Mouse (Mus musculus): ENCODE results near the gene Ccnk.

Gene Ccnk

DNA sequence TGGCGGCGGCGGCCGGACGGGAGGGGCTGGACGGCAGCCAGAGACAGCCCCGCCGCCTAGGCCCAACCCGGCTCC lies 296 bp upstream of the Ccnk start, which contains the start of gene Setd3:
Gene Setd3, minus strand, starts transcription at position 69 of the 75 bp plus-strand sequence.
- in situ Hi-C loops (cut with MboI; ENCODE audit: unreplicated experiment in 2 of 2): loop anchor here (10.0 to 25.0 kb wide), 7 partner anchors 456 to 896 kb away; partner anchors contain the start of genes Begain (in 1 of the 2), Wars (in 1 of the 2) and Wdr25 (in 1 of the 2)

GRCm38 (mm10) chr12:108181716-108182115 lies 2.3 kb downstream of the Ccnk start:
- in situ Hi-C loops (cut with MboI; ENCODE audit: unreplicated experiment in 2 of 2): loop anchor here (10.0 to 25.0 kb wide), 5 partner anchors 456 to 881 kb away; partner anchors contain the start of genes Begain (in 1 of the 2), Wars (in 1 of the 2), Wdr25 (in 1 of the 2) and Yy1 (in 1 of the 2)

- in situ Hi-C loops (cut with MboI; ENCODE audit: unreplicated experiment in 2 of 2): loop anchor here (10.0 to 25.0 kb wide), 5 partner anchors 450 to 875 kb away; partner anchors contain the start of genes Begain (in 1 of the 2), Wars (in 1 of the 2), Wdr25 (in 1 of the 2) and Yy1 (in 1 of the 2)
Measured at GRCm38 (mm10) chr12:108187541-108188091, 8.2 kb downstream of the Ccnk start.

DNA sequence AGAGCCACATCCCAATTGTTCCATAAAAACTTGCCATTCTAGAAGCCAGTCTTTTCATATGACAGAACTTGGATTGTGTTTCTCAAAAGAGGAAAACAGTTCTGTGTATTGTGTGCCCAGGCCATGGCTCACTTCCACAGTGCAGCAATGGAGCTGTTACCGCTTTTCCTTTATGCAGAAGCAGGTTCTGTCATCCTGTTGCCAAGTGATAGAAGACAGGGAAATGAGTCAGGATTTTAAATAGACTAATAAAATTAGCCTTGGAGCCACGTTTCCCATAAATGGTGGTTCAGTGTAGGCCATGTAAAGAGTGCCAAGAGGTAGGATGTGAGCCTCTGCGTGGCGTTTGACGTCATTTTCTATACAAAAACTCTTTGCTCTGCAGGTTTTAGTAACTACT lies 14.5 kb downstream of the Ccnk start:
- in situ Hi-C loops (cut with MboI; ENCODE audit: unreplicated experiment in 2 of 2): loop anchor here (25.0 kb wide), 4 partner anchors 443 to 868 kb away; partner anchors contain the start of genes Begain (in 1 of the 2), Wars (in 1 of the 2) and Wdr25 (in 1 of the 2)

DNA sequence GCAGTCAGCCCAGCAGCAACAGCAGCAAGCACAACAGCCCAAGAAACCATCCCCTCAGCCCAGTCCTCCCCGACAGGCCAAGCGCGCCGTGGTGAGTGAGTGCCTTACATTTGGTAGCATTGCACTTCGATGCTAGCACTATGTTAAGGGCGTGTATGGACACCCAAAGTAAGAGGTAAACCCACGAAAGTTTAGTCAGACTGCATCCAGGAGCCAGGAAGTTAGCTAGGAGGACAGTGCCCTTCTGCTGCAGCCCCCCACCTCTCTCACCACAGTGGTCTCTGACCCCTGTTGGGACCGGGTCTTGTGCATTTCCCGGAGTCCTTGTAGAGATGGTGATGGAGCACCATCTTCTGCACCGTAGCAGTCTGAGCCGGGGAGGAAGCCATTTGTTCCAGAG lies 16.4 kb downstream of the Ccnk start:
- in situ Hi-C loops (cut with MboI; ENCODE audit: unreplicated experiment in 2 of 2): loop anchor here (25.0 kb wide), 4 partner anchors 442 to 867 kb away; partner anchors contain the start of genes Begain (in 1 of the 2), Wars (in 1 of the 2) and Wdr25 (in 1 of the 2)

GRCm38 (mm10) chr12:108198447-108198846 lies 19.1 kb downstream of the Ccnk start:
- in situ Hi-C loops (cut with MboI; ENCODE audit: unreplicated experiment in 2 of 2): loop anchor here (25.0 kb wide), 4 partner anchors 439 to 864 kb away; partner anchors contain the start of genes Begain (in 1 of the 2), Wars (in 1 of the 2) and Wdr25 (in 1 of the 2)

- in situ Hi-C loops (cut with MboI; ENCODE audit: unreplicated experiment in 2 of 2): loop anchor here (5.0 kb wide), 2 partner anchors 97 to 292 kb away; no protein-coding TSS in a partner anchor
Measured at GRCm38 (mm10) chr12:108200094-108200493, 20.7 kb downstream of the Ccnk start.

DNA sequence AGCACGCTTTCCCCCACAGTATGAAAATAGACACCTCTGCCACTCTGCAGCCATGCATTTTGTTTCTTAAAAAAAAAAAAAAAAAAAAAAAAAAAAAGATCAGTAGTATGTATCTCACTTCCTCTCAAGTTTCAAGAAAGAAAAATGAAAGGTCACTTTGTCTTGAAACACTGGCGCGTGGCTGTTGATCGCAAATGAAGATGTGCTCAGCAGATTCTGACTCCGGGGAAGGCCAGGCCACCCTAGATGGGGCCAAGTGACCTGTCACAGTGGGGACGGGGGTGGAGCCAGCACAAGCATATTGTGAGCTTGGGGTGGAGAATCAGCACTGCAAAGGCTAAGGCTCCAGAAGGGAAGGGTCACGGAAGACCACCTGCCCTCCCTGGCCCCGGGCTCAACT lies 24.5 kb downstream of the Ccnk start:
- in situ Hi-C loops (cut with MboI; ENCODE audit: unreplicated experiment in 2 of 2): loop anchor here (5.0 kb wide), 2 partner anchors 93 to 288 kb away; no protein-coding TSS in a partner anchor

DNA sequence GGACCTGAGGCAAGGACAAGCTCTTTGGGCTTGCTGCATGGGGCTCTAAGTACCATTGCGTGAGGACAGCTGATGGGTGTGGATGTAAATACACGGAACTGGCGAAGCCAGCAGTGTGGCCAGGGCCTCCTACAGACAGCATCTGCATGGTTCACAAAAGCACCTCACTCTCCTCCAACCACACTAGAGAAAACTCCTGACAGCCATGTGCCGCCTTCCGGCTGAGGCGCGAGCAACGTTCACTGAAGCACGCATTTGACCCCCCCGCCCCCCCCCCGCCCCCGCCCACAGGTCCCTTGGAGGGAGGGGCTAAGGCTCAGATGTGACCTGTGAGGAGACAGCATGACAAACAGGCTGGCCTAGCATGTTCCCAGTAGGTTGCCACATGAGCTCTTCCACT lies 25.6 kb downstream of the Ccnk start:
- in situ Hi-C loops (cut with MboI; ENCODE audit: unreplicated experiment in 2 of 2): loop anchor here (5.0 kb wide), 4 partner anchors 87 to 292 kb away; no protein-coding TSS in a partner anchor

GRCm38 (mm10) chr12:108206641-108207040 lies 27.3 kb downstream of the Ccnk start:
- in situ Hi-C loops (cut with MboI; ENCODE audit: unreplicated experiment in 2 of 2): loop anchor here (5.0 kb wide), 2 partner anchors 86 to 291 kb away; no protein-coding TSS in a partner anchor

DNA sequence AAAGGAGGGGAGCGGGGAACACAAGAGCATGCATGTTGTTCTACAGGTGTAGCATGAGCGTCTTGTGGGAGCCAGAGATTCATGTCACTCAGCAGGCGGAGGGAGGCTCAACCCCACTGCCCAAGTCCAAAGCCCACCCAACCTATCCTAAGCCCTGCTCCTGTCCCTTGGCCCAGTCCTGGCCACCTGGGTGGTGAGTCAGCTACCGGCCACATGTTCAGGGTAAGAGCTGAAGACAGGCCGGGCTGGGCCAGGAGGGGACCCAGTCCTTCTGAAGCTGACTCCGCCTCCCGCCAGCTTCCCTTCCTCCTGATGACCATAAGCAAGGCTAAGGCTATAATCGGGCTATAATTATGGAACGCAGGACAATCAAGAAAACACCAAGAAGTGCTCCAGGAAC lies 28.8 kb downstream of the Ccnk start:
- in situ Hi-C loops (cut with MboI; ENCODE audit: unreplicated experiment in 2 of 2): loop anchor here (5.0 kb wide), 2 partner anchors 84 to 289 kb away; no protein-coding TSS in a partner anchor

DNA sequence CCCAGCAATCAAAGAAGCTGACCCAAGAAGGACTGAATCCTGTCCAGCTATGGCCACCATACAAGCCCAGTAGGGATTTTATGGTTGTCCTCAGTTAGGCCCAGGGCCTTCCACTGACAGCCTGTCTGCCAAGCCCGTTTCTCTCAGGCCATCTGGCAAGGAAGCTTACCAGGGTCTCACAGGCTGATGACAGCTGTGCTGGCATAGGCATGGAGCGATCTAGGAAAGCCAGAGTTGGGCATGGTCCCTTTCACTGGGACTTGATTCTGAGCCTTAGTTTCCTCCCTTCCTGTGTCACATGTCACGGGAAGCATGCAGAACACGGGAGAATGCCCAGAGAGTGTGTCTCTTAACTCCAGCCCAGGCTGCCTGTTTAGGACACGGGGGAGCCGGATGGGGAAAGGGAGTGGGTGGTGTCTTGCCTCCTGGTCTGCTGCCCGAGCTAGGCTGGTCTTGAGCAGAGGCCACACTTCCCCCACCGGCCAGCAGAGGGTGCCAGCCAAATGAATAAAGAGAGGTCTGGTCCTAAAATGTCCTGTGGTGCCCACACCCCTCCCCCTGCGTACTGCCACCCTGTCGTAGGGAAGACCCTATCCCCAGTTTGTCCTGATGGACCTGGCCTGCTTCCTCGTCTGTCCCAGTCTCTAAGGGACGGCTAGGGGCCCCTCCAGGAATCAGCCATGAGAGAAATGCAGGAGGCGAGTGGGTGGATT lies 29.5 kb downstream of the Ccnk start:
- in situ Hi-C loops (cut with MboI; ENCODE audit: unreplicated experiment in 2 of 2): loop anchor here (5.0 kb wide), 2 partner anchors 83 to 288 kb away; no protein-coding TSS in a partner anchor

DNA sequence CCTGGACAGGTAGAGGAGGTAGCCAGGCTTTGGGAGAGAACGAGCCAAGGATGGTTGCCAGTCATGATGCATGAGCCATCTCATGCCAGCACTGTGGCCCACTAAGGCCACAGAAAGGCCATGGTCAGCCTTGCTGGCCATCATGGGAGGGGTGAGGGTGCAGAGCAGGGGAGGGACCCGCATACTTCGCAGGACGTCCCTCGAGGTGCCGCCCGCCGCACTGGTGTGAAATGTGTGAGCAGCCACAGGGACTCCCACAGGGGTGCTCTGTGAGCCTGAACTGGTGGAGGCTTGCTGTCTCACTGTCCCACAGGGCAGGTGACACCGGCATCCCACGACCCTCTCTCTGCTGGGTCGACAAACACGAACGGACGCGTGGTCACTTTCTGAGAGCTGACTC lies 31.2 kb downstream of the Ccnk start:
- in situ Hi-C loops (cut with MboI; ENCODE audit: unreplicated experiment in 2 of 2): no loop called here

DNA sequence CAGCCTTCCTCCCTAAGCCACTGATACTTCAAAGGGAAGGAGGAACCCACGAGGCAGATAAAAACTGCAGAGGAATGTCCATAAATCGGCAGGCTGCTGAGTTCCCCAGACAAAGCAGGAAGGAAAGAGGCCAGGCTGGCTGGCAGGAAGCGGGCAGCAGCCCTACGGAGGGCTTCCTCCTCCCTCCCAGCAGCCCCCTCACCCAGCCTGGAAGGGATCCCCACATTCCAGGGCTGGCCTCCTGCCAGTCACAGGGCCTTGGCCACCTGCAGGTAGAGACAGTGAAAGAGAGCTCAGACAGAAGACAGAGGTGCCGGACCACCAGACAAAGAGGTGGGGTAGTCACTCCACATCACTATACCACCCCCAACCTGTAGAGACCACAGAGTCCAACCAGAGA lies 32.7 kb downstream of the Ccnk start:
- in situ Hi-C loops (cut with MboI; ENCODE audit: unreplicated experiment in 2 of 2): no loop called here

GRCm38 (mm10) chr12:108212476-108212875 lies 33.1 kb downstream of the Ccnk start:
- in situ Hi-C loops (cut with MboI; ENCODE audit: unreplicated experiment in 2 of 2): no loop called here

DNA sequence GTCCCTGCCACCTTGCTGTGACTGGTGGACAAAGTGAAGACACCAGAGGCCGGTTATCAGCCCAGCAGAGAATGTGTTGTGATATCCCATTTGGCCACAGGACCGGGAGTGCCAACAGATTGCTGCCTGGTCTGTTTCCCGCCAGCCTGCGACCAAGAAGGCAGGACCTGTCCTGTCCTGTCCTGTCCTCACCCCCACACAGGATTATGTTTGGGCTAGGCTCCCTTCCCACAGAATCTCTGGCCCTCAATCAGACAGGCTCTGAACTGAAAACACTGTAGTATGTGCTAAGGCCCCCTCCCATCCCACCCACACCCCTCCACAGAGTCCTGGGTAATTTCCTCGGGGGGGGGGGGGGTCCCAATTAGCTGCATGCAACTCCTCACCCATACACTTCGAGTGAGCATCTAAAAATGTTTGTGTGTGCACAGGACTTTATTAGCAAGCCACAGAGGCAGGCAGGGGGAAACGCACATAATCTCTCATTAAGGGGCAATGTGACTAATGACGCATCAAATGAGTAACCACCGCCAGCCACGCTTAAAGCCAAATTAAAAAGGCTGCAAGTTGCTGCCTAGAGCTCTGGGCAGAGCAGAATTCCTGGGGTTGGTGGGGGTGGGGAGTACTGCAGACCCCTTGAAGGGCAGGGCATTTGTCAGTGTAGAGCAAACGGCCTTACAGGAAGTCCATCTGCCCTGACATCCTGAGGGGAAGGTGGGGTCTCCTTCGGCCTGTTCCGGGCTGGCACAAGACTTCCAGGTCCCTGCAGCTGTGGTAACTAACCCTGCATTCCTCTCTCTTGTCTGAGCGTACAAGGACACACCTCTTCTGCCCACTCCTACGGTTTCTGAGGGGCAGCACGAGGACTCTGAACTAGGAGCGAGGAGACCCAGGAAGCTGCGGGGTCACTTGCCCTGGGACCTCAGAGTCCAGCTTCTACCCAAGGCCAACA lies 34.0 kb downstream of the Ccnk start:
- in situ Hi-C loops (cut with MboI; ENCODE audit: unreplicated experiment in 2 of 2): no loop called here

DNA sequence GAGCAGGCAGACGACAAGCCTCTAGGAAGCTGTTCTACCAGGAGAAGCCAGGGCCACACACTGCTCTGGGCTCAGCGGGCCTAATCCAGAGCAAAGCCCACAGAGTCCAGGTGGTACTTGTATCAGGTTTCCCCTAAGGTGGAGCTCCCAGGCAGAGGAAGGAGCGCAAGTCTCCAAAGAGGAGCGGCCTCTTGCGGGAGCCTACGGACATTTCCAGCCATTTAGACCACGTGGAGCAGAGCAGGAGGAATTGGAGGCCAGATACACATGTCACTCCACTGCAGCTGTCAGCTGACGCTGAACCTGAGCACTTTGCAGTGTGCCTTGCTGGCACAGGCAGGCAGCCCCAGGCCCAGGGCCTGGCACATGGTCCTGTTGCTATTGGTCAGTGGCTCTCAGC lies 35.7 kb downstream of the Ccnk start:
- in situ Hi-C loops (cut with MboI; ENCODE audit: unreplicated experiment in 2 of 2): no loop called here

GRCm38 (mm10) chr12:108216611-108217370 lies 37.4 kb downstream of the Ccnk start:
- in situ Hi-C loops (cut with MboI; ENCODE audit: unreplicated experiment in 2 of 2): no loop called here

GRCm38 (mm10) chr12:108217572-108217971 lies 38.2 kb downstream of the Ccnk start:
- in situ Hi-C loops (cut with MboI; ENCODE audit: unreplicated experiment in 2 of 2): no loop called here

DNA sequence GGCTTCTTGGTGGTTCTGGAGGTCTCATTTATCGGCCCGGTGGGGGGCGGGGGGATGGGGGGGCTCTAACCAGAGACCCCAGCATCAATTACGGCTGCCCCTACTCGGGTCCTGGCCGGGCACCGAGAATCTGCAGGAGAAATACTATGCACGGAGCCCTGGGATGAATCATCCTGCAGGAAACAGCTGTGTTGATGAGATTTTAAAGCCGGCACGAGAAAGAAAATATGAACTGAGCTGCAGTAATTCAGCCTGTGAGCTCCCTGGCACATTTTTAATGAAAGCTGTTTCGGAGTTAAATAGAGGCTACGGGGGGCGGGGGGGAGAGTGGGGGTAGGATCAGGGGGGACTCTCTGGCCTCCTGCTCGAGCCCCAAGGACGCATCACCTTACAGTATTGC lies 39.8 kb downstream of the Ccnk start:
- in situ Hi-C loops (cut with MboI; ENCODE audit: unreplicated experiment in 2 of 2): no loop called here
